Mouse (Mus musculus): Measurements from ENCODE around the gene Anln. TPM values are rescaled to one million over a fixed set of nuclear protein-coding genes. Genes with fewer than 3 reads are reported as not detected.
"Not testable (repeated sequence)": the region's sequence is repeated elsewhere in the genome, so short reads cannot be mapped to it uniquely, and the experiment has no call there.

Gene Anln
- total and polyA plus RNA-seq, 2 experiments from 2014 or later = 2.7 to 6.8 TPM

DNA sequence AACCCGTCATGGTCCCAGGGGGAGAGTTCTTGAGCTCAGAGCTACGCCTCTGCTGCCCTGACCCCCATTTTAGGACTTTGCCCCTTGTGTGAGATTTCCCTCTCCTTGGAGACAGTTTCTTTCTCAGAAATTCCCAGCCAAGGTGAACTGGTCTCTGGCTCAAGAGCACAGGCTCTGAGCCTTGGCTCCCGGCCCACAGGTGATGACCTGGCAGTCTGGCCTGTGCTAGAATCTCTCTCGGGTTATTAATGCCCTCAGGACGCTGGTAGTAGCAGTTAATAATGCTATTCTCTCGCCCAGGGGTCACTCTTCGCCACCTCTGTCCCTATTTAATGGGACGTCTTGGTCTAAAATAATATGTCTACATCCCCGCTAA lies 61.9 kb downstream of the Anln start:
- Histone ChIP-seq H3K27me3 (ENCODE audit: insufficient read depth, low read length) (no peaks in the 10 kb centered on the region), H3K9me3 (ENCODE audit: low read length) (no peaks in the 10 kb centered on the region), H3K4me1 (ENCODE audit: insufficient read depth, low read length) (0 out of 2 replicates have a peak, but pooled peaks cover 3% of the 10 kb centered on the region), H3K4me3 (ENCODE audit: low read length) (peak overlapping the region; percentile 41), H3K36me3 (ENCODE audit: insufficient read depth, low read length) (no peaks in the 10 kb centered on the region), H3K4me2 (ENCODE audit: low read depth, low read length) (peak overlapping the region; percentile 73), H3K27ac (peak overlapping the region; percentile 59; the same call in 1 of the 2 replicates), H3K9ac (replicated peaks; ENCODE audit: low read length) (peak overlapping the region; percentile 45; the same call in 1 of the 2 replicates)
- WGBS = 13% methylated on average over 9 of the region's 9 CpGs
- no peak for TF ChIP-seq CTCF (IDR thresholded peaks at IDR 0.05; ENCODE audit: low read depth)
- DNase-seq (ENCODE audit: low spot score) = peak; percentile 3
- no peak for ATAC-seq

DNA sequence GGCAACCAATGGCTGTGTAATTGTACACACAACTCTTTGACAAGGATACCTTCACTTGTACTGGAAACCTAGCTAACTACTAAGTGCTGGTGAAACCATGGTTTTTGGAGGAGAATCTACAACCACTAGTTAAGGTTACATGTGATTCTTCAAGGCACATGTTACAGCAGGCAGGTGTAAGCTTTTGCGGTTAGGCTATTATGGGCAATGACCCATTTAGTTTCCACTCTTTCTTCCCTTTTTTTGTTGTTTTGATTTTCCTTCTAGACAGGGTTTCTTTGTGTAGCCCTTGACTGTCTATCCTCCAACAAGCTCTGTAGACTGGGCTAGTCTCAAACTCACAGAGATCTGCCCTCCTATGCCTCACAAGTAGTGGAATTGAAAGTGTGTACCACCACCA lies 64.4 kb downstream of the Anln start:
- Histone ChIP-seq H3K4me3 (ENCODE audit: low read length) (no peak overlapping the region), H3K9ac (replicated peaks; ENCODE audit: low read length) (no peak overlapping the region), H3K9me3 (ENCODE audit: low read length) (no peaks in the 10 kb centered on the region), H3K4me1 (ENCODE audit: insufficient read depth, low read length) (0 out of 2 replicates have a peak, but pooled peaks cover 3% of the 10 kb centered on the region), H3K36me3 (ENCODE audit: insufficient read depth, low read length) (no peaks in the 10 kb centered on the region), H3K27ac (no peak overlapping the region), H3K27me3 (ENCODE audit: insufficient read depth, low read length) (no peaks in the 10 kb centered on the region), H3K4me2 (ENCODE audit: low read depth, low read length) (no peak overlapping the region)
- no peak for DNase-seq (ENCODE audit: low spot score)
- no peak for ATAC-seq
- TF ChIP-seq CTCF (IDR thresholded peaks at IDR 0.05; ENCODE audit: low read depth) = no peak
- 100% methylated on average over 1 of the region's 1 CpGs for WGBS

DNA sequence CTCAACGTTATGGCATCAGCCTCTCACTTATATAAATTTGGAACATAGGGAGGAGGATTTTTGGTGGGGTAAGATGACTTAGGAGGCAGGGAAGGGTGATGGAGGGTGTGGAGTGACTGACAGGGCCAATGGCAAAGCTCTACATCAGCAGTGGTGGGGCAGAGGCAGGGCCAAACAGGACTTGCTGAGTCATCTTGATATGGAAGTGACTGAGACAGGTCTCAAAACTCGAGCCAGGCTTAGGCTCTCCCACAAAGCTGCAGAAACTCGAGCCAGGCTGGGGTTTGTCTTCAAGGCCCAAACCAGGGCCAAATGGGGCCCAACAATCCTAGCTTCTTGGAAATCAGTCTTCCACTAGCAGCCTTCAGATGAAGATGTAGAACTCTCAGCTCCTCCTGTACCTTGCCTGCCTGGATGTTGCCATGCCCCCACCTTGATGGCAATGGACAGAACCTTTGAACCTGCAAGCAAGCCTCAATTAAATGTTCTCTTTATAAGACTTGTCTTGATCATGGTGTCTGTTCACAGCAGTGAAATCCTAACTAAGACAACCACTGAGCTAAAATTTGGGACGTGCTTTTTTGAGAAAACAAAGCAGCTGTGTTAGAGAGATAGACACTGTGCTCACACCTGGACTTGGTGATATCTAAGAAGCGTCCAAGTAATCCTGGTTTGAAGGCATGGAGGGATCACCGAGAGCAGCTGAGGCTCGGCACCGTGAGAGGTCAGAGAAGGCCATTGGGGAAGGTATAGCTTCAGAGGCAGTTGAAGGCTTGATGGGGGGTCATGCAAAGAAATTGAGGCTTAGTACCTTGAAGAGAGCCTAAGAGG lies 66.4 kb downstream of the Anln start:
- TF ChIP-seq CTCF (IDR thresholded peaks at IDR 0.05; ENCODE audit: low read depth) = no peak
- no peak overlapping the region for H3K4me3 ChIP-seq (ENCODE audit: low read length)
- no peaks in the 10 kb centered on the region for H3K36me3 ChIP-seq (ENCODE audit: insufficient read depth, low read length)
- H3K9me3 ChIP-seq (ENCODE audit: low read length) = no peaks in the 10 kb centered on the region
- H3K27me3 ChIP-seq (ENCODE audit: insufficient read depth, low read length) = no peaks in the 10 kb centered on the region
- no peak for DNase-seq (ENCODE audit: low spot score)
- 0 out of 2 replicates have a peak, but pooled peaks cover 3% of the 10 kb centered on the region for H3K4me1 ChIP-seq (ENCODE audit: insufficient read depth, low read length)
- ATAC-seq = no peak
- no peak overlapping the region for H3K4me2 ChIP-seq (ENCODE audit: low read depth, low read length)
- no peak overlapping the region for H3K9ac ChIP-seq (replicated peaks; ENCODE audit: low read length)
- no peak overlapping the region for H3K27ac ChIP-seq
- WGBS = 85% methylated on average over 8 of the region's 8 CpGs

DNA sequence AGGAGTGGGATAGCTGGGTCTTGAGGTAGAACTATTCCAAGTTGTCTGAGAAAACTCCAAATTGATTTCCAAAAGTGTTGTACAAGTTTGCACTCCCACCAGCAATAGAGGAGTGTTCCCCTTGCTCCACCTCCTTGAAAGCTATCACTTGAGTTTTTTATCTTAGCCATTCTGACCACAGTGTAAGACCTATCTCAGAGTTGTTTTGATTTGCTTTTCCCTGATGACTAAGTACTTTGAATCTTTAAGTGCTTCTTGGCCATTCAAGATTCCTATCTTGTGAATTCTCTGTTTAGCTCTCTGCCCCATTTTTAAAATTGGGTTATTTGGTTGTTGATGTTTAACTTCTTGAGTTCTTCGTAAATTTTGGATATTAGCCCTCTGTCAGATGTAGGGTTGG lies 69.9 kb downstream of the Anln start:
- no peak for TF ChIP-seq CTCF (IDR thresholded peaks at IDR 0.05; ENCODE audit: low read depth)
- H3K27ac ChIP-seq = no peak overlapping the region
- no peaks in the 10 kb centered on the region for H3K27me3 ChIP-seq (ENCODE audit: insufficient read depth, low read length)
- no peak for DNase-seq (ENCODE audit: low spot score)
- no peak overlapping the region for H3K4me3 ChIP-seq (ENCODE audit: low read length)
- whole genome bisulfite sequencing = 90% methylated on average over 1 of the region's 1 CpGs
- ATAC-seq = no peak
- H3K36me3 ChIP-seq (ENCODE audit: insufficient read depth, low read length) = no peaks in the 10 kb centered on the region
- H3K4me1 ChIP-seq (ENCODE audit: insufficient read depth, low read length) = no peaks in the 10 kb centered on the region
- H3K9ac ChIP-seq (replicated peaks; ENCODE audit: low read length) = no peak overlapping the region
- no peak overlapping the region for H3K4me2 ChIP-seq (ENCODE audit: low read depth, low read length)
- H3K9me3 ChIP-seq (ENCODE audit: low read length) = no peaks in the 10 kb centered on the region

DNA sequence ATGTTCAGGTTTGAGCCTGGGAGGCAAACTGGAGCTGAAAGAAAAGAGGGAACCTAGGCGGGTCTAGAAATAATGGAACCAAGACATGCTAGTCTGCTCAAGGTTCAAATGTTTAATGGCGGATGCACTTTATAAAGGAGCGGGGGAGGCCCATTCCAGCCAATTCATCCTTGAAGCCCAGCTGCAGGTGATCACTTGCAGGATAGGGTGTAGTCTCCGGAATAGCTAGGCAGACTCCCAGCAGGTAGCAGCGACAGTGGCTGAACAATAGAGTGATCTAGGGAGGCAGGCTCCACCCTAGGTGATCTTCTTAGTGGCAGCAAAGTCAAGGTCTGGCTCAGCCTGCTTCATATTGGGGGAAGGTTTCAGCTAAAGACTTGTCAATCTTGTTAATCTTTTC lies 72.9 kb downstream of the Anln start:
- not testable (repeated sequence) for H3K4me2 ChIP-seq (ENCODE audit: low read depth, low read length); H3K9me3 ChIP-seq (ENCODE audit: low read length); ATAC-seq; H3K4me1 ChIP-seq (ENCODE audit: insufficient read depth, low read length); DNase-seq (ENCODE audit: low spot score); H3K27me3 ChIP-seq (ENCODE audit: insufficient read depth, low read length); H3K27ac ChIP-seq; H3K4me3 ChIP-seq (ENCODE audit: low read length); H3K9ac ChIP-seq (replicated peaks; ENCODE audit: low read length); H3K36me3 ChIP-seq (ENCODE audit: insufficient read depth, low read length)
- WGBS = 66% methylated on average over 5 of the region's 5 CpGs

DNA sequence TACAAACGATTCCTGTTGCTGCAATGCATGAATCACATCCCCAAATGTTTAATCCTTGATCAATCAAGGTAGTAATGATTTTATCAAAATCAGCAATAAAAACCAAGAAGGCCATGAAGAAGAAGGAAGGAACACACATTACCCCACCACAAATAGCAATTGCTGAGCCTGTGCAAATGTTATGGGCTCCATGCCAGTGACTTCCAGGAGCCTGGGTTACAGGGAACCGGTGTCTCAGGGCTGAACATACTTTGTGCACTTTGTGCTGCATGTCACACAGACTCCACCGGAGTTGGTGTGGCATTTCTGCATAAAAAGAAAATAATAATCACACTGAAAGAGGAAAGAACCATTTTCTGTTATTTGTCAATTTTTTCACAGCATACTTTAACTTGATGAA lies 74.9 kb downstream of the Anln start:
- H3K4me1 ChIP-seq (ENCODE audit: insufficient read depth, low read length) = no peaks in the 10 kb centered on the region
- DNase-seq (ENCODE audit: low spot score) = no peak
- no peak for TF ChIP-seq CTCF (IDR thresholded peaks at IDR 0.05; ENCODE audit: low read depth)
- ATAC-seq = no peak
- H3K9ac ChIP-seq (replicated peaks; ENCODE audit: low read length) = no peak overlapping the region
- no peaks in the 10 kb centered on the region for H3K36me3 ChIP-seq (ENCODE audit: insufficient read depth, low read length)
- no peak overlapping the region for H3K4me2 ChIP-seq (ENCODE audit: low read depth, low read length)
- no peak overlapping the region for H3K27ac ChIP-seq
- H3K4me3 ChIP-seq (ENCODE audit: low read length) = no peak overlapping the region
- H3K9me3 ChIP-seq (ENCODE audit: low read length) = no peaks in the 10 kb centered on the region
- 83% methylated on average over 3 of the region's 3 CpGs for WGBS
- H3K27me3 ChIP-seq (ENCODE audit: insufficient read depth, low read length) = no peaks in the 10 kb centered on the region

DNA sequence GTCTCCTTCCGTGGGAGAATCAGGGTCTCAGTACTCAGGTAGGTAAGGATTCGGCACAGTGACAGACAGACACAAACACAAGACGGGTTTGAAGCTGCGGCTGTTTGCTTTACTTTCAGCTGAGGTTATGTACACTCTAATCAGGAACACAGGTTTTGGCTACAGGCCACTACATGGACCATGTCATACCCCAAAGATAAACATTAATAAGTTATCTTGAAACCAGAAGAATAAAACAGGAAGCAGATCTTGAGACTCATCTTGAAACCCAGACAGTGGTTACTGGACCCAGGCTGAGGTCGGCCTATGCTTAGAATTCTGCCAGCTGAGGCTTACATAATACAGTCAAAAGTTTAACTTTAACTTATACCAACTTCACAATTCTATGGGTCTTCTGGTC lies 75.8 kb downstream of the Anln start:
- Histone ChIP-seq H3K4me2 (ENCODE audit: low read depth, low read length) (no peak overlapping the region), H3K27me3 (ENCODE audit: insufficient read depth, low read length) (no peaks in the 10 kb centered on the region), H3K4me3 (ENCODE audit: low read length) (no peak overlapping the region), H3K9ac (replicated peaks; ENCODE audit: low read length) (no peak overlapping the region), H3K9me3 (ENCODE audit: low read length) (no peaks in the 10 kb centered on the region), H3K4me1 (ENCODE audit: insufficient read depth, low read length) (no peaks in the 10 kb centered on the region), H3K36me3 (ENCODE audit: insufficient read depth, low read length) (no peaks in the 10 kb centered on the region), H3K27ac (no peak overlapping the region)
- WGBS = 89% methylated on average over 5 of the region's 5 CpGs
- TF ChIP-seq CTCF (IDR thresholded peaks at IDR 0.05; ENCODE audit: low read depth) = no peak
- ATAC-seq = no peak
- no peak for DNase-seq (ENCODE audit: low spot score)
